Mouse (Mus musculus) heart, adult 9 months (tissue): ENCODE measurements at regions not wholly inside any gene's neighbourhood (a gene's known extent, or its start where the extent isn't known, plus 50 kb on each side); places are given as distances from the start of the nearest gene placed in this dataset.
A peak's percentile ranks its signal among the peaks of the same experiment; 100 is the strongest.
"Not testable (repeated sequence)": the region's sequence is repeated elsewhere in the genome, so short reads cannot be mapped to it uniquely, and the experiment has no call there.

Experiments
- DNase-seq, 2 experiments: peaks; one replicate each; pipeline ENCODE4 v3.0.0; 2022; ENCODE audit warnings: low spot score in 2 of 2

GRCm38 (mm10) chr13:26267501-26267900 is 502.5 kb downstream of the Hdgfl1 start:
- no peak for DNase-seq

GRCm38 (mm10) chr13:26235941-26236340 is 534.0 kb downstream of the Hdgfl1 start:
- no peak for DNase-seq

GRCm38 (mm10) chr13:26234703-26235102 is 535.3 kb downstream of the Hdgfl1 start:
- DNase-seq, result no peak

GRCm38 (mm10) chr13:26217299-26217698 is 552.7 kb downstream of the Hdgfl1 start:
- DNase-seq, result no peak

GRCm38 (mm10) chr13:26216579-26216978 is 553.4 kb downstream of the Hdgfl1 start:
- no peak for DNase-seq

- no peak for DNase-seq
Observed at GRCm38 (mm10) chr13:26205532-26206105, 564.3 kb downstream of the Hdgfl1 start.

GRCm38 (mm10) chr13:26194646-26195045 is 575.3 kb downstream of the Hdgfl1 start:
- DNase-seq, result no peak

- DNase-seq, result no peak
Observed at GRCm38 (mm10) chr13:26183879-26184278, 586.1 kb downstream of the Hdgfl1 start.

GRCm38 (mm10) chr13:26171891-26172482 is 598.0 kb downstream of the Hdgfl1 start:
- DNase-seq, result no peak

- peak in 1 of 2 experiments; percentile 3 for DNase-seq
Observed at GRCm38 (mm10) chr13:26169641-26170040, 600.3 kb downstream of the Hdgfl1 start.

GRCm38 (mm10) chr13:26158703-26159102 is 611.3 kb downstream of the Hdgfl1 start:
- DNase-seq, result no peak

GRCm38 (mm10) chr13:26154701-26155471 is 615.1 kb downstream of the Hdgfl1 start:
- DNase-seq, result no peak

GRCm38 (mm10) chr13:26154251-26154650 is 615.7 kb downstream of the Hdgfl1 start:
- DNase-seq, result no peak

GRCm38 (mm10) chr13:26153093-26153492 is 616.9 kb downstream of the Hdgfl1 start:
- DNase-seq, result no peak

- no peak for DNase-seq
Observed at GRCm38 (mm10) chr13:26150426-26150825, 619.5 kb downstream of the Hdgfl1 start.

- DNase-seq, result no peak
Observed at GRCm38 (mm10) chr13:26142811-26143210, 627.2 kb downstream of the Hdgfl1 start.

GRCm38 (mm10) chr13:26119363-26119762 is 650.6 kb downstream of the Hdgfl1 start:
- no peak for DNase-seq

- DNase-seq, result no peak
Observed at GRCm38 (mm10) chr13:26114136-26114535, 655.8 kb downstream of the Hdgfl1 start.

GRCm38 (mm10) chr13:26113723-26114122 is 656.2 kb downstream of the Hdgfl1 start:
- DNase-seq, result not testable (repeated sequence)

GRCm38 (mm10) chr13:26112579-26112978 is 657.4 kb downstream of the Hdgfl1 start:
- DNase-seq, result no peak

- DNase-seq, result no peak
Observed at GRCm38 (mm10) chr13:26109013-26109412, 661.0 kb downstream of the Hdgfl1 start.

GRCm38 (mm10) chr13:26088727-26089126 is 681.2 kb downstream of the Hdgfl1 start:
- DNase-seq, result no peak

- no peak for DNase-seq
Observed at GRCm38 (mm10) chr13:26080814-26081213, 689.2 kb downstream of the Hdgfl1 start.
